Mouse (Mus musculus): ENCODE data around the gene Myo10. TPM values are rescaled to one million over a fixed set of nuclear protein-coding genes. Genes with fewer than 3 reads are reported as not detected.
A peak's percentile ranks its signal among the peaks of the same experiment; 100 is the strongest.

Myo10 gene
- polyA plus RNA-seq, 1 experiment from 2014 or later: 24.4 TPM

DNA sequence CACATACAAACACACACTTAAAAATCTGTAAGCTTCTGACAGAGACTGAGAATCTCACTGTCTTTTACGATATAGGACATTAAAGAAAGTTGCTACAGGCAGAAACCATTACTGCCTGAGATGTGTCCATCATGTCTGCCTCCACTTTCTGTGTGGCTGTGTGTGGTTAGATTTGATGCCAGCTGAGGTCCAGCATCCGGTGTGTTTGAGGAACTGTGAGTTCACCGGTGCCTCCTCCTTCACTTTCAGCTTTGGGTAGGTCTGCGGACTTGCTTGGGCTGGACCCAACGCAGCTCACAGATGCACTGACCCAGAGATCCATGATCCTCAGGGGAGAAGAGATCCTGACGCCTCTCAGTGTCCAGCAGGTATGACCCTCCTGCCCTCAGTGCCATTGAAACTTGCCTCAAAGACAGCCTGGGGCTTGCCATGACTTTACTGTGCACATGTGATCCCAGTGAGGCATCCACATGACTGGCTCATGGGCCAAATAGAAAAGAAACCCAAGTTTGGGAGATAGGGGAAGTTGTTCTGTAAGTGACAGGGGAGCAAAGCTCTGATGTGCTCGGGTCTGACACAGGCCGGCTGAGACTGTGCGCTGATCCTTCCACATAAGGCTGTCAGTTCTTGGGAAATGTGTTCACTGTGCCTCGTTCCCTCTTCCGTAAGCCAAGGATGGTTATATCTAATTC lies 111.6 kb downstream of the Myo10 start:
- Histone ChIP-seq H3K9me3 (ENCODE audit: control insufficient read depth, low read length) (no peaks in the 10 kb centered on the region), H3K4me2 (replicated peaks) (no peak overlapping the region), H3K27me3 (ENCODE audit: control insufficient read depth, insufficient read depth, low read length) (no peaks in the 10 kb centered on the region), H3K27ac (no peak overlapping the region), H3K9ac (no peak overlapping the region), H3K4me1 (replicated peaks; ENCODE audit: control insufficient read depth, insufficient read depth, low read length) (no peaks in the 10 kb centered on the region), H3K36me3 (replicated peaks; ENCODE audit: control insufficient read depth, insufficient read depth) (no peaks in the 10 kb centered on the region; the same call in 1 of the 2 replicates), H3K4me3 (replicated peaks; ENCODE audit: low read length) (no peak overlapping the region)
- ATAC-seq (ENCODE audit: low FRiP score): no peak
- WGBS: 93% methylated on average over 11 of the region's 11 CpGs
- DNase-seq (ENCODE audit: low spot score): no peak

DNA sequence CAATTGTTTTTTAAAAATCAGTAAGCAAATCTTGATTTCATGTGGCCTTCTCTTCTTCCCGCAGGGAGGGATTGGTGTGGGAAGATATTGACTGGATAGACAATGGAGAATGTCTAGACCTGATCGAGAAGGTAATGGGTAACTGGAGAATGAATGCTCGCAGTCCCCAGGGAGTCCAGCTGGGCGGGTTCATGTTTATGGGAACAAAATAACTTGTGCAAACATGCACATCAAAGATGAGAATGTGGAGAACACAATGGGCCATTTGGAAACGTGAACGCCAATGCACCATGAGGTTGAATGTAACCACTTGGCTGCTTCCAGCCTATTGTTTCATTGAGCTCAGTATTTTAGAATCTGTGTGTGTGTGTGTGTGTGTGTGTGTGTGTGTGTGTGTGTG lies 114.2 kb downstream of the Myo10 start:
- 41% methylated on average over 6 of the region's 6 CpGs for WGBS

DNA sequence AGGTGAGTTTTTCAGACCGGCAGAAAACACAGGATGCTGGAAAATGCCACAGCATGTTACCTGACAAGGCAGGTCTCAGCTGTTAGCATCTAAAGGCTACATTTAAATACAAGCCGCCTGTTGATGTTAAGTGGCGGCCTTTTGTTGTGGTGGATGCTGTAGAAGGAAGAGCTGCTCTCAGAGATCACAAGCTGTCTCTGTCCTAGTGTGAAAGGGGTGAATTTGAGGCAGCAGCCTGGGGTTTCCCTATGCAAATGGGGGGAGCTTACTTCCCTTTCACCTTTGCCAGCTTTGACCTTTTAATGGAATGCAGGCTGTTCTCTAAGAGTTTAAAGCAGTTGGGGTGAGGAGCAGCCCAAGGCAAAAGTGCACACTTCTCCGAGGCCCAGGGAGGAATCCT lies 117.9 kb downstream of the Myo10 start:
- Histone ChIP-seq H3K9ac (no peak overlapping the region), H3K27me3 (ENCODE audit: control insufficient read depth, insufficient read depth, low read length) (no peaks in the 10 kb centered on the region), H3K36me3 (replicated peaks; ENCODE audit: control insufficient read depth, insufficient read depth) (peaks cover 10% of the 10 kb centered on the region), H3K27ac (no peak overlapping the region), H3K9me3 (ENCODE audit: control insufficient read depth, low read length) (no peaks in the 10 kb centered on the region), H3K4me2 (replicated peaks) (no peak overlapping the region), H3K4me3 (replicated peaks; ENCODE audit: low read length) (no peak overlapping the region), H3K4me1 (replicated peaks; ENCODE audit: control insufficient read depth, insufficient read depth, low read length) (no peaks in the 10 kb centered on the region)
- WGBS: 58% methylated on average over 4 of the region's 4 CpGs
- no peak for ATAC-seq (ENCODE audit: low FRiP score)
- no peak for DNase-seq (ENCODE audit: low spot score)

More for the DNA sequence above, 114.2 kb downstream of the Myo10 start:
- H3K9me3 ChIP-seq (ENCODE audit: control insufficient read depth, low read length): no peaks in the 10 kb centered on the region
- ATAC-seq (ENCODE audit: low FRiP score) (no peak), DNase-seq (ENCODE audit: low spot score) (no peak)
- peaks cover 5% of the 10 kb centered on the region for H3K36me3 ChIP-seq (replicated peaks; ENCODE audit: control insufficient read depth, insufficient read depth)
- H3K9ac ChIP-seq: no peak overlapping the region
- no peaks in the 10 kb centered on the region for H3K4me1 ChIP-seq (replicated peaks; ENCODE audit: control insufficient read depth, insufficient read depth, low read length)
- no peak overlapping the region for H3K4me3 ChIP-seq (replicated peaks; ENCODE audit: low read length)
- H3K27ac ChIP-seq: no peak overlapping the region
- no peaks in the 10 kb centered on the region for H3K27me3 ChIP-seq (ENCODE audit: control insufficient read depth, insufficient read depth, low read length)
- H3K4me2 ChIP-seq (replicated peaks): no peak overlapping the region

DNA sequence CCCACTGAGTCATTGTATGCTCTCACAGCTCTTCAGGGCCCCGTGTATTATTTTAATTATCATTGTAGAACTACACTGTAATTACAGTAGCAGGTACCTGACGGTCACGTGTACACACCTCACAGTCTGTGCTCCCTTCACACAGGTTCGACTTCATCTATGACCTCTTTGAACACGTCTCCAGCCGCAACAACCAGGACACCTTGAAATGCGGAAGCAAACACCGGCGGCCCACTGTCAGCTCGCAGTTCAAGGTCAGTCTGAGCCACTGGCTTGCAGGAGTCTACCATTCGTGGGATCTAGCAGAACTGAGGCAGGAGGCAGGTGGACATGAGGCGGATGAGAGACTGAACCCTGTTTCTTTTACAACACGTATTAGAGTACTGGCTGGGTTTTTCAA lies 119.9 kb downstream of the Myo10 start:
- Histone ChIP-seq H3K4me2 (replicated peaks) (no peak overlapping the region), H3K9ac (no peak overlapping the region), H3K27ac (no peak overlapping the region), H3K36me3 (replicated peaks; ENCODE audit: control insufficient read depth, insufficient read depth) (peaks cover 10% of the 10 kb centered on the region), H3K4me3 (replicated peaks; ENCODE audit: low read length) (no peak overlapping the region), H3K9me3 (ENCODE audit: control insufficient read depth, low read length) (no peaks in the 10 kb centered on the region), H3K4me1 (replicated peaks; ENCODE audit: control insufficient read depth, insufficient read depth, low read length) (no peaks in the 10 kb centered on the region), H3K27me3 (ENCODE audit: control insufficient read depth, insufficient read depth, low read length) (no peaks in the 10 kb centered on the region)
- ATAC-seq (ENCODE audit: low FRiP score) (no peak), DNase-seq (ENCODE audit: low spot score) (no peak)
- WGBS: 93% methylated on average over 13 of the region's 13 CpGs

DNA sequence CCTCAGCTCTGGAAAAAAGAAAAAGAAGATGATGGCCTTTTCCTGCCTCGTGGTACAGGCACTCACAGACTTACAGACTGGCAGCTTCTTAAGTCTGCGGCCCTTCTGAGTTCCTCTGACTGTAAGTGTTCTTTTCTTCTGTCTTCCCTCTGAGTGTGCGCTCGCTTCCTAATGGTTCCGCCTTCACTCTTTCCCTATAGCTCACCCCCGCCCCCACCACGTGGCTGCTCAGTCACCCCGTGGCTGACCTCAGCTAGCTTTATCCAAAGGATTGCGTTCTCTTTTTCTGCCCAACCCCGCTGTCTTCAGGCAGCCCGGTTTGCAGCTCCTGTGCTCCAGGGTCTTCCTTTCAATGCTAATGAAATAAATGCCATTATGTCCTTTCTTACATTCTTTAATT lies 129.2 kb downstream of the Myo10 start:
- H3K27me3 ChIP-seq (ENCODE audit: control insufficient read depth, insufficient read depth, low read length): no peaks in the 10 kb centered on the region
- no peak overlapping the region for H3K9ac ChIP-seq
- no peak overlapping the region for H3K4me3 ChIP-seq (replicated peaks; ENCODE audit: low read length)
- H3K27ac ChIP-seq: no peak overlapping the region
- DNase-seq (ENCODE audit: low spot score) (no peak), ATAC-seq (ENCODE audit: low FRiP score) (no peak)
- no peaks in the 10 kb centered on the region for H3K9me3 ChIP-seq (ENCODE audit: control insufficient read depth, low read length)
- no peaks in the 10 kb centered on the region for H3K36me3 ChIP-seq (replicated peaks; ENCODE audit: control insufficient read depth, insufficient read depth)
- 29% methylated on average over 11 of the region's 11 CpGs for WGBS
- peaks cover 12% of the 10 kb centered on the region; the same call in 1 of the 2 replicates for H3K4me1 ChIP-seq (replicated peaks; ENCODE audit: control insufficient read depth, insufficient read depth, low read length)
- no peak overlapping the region for H3K4me2 ChIP-seq (replicated peaks)

DNA sequence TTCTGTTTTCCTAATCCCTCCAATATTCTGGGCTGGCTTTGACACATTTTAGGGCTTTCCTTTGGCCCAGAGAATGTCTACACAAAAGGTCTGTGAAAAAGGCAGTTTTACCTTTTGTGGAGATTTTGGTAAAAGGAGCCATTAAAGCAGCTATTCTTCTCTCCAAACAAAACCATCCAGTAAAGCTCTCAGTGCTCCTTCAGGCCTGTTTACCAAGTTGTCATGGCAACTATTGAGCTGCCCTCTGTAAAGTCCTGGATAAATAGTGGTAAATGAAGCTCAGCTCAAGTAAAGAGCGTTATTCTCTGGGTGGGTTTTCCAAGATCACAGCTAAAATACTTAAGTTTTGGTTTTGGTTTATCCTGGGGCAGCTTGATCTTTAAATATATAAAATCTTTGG lies 130.3 kb downstream of the Myo10 start:
- ATAC-seq (ENCODE audit: low FRiP score) (0 out of 2 replicates have a peak, but pooled peaks have one; percentile 24), DNase-seq (ENCODE audit: low spot score) (no peak)
- Histone ChIP-seq H3K27me3 (ENCODE audit: control insufficient read depth, insufficient read depth, low read length) (no peaks in the 10 kb centered on the region), H3K4me3 (replicated peaks; ENCODE audit: low read length) (peak overlapping the region; percentile 24), H3K9ac (no peak overlapping the region), H3K4me1 (replicated peaks; ENCODE audit: control insufficient read depth, insufficient read depth, low read length) (peaks cover 12% of the 10 kb centered on the region; the same call in 1 of the 2 replicates), H3K27ac (peak overlapping the region; percentile 81), H3K9me3 (ENCODE audit: control insufficient read depth, low read length) (no peaks in the 10 kb centered on the region), H3K4me2 (replicated peaks) (peak overlapping the region; percentile 47), H3K36me3 (replicated peaks; ENCODE audit: control insufficient read depth, insufficient read depth) (no peaks in the 10 kb centered on the region)
- WGBS: 8% methylated on average over 1 of the region's 1 CpGs

DNA sequence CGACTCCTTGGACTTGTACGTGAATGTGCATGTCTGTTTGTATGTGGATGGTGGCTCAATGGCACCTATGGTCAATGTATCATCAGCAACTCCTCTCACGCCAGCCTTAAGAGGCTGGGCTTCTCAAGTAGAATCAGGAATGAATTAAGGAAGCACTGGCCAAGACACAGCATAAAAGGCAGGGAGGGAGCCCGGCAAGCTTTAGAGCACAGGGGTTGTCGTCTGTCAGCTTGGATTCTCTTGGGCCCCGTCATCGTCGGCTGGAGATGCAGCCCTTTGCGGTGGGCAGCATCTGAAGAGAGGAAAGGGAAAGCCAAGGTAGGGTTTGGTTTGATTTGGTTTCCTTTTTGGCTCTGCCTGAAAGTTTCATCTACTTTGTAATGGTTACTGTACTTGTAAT lies 130.7 kb downstream of the Myo10 start:
- WGBS: 7% methylated on average over 9 of the region's 9 CpGs
- Histone ChIP-seq H3K9me3 (ENCODE audit: control insufficient read depth, low read length) (no peaks in the 10 kb centered on the region), H3K4me2 (replicated peaks) (peak overlapping the region; percentile 47), H3K9ac (peak overlapping the region; percentile 29; the same call in 1 of the 2 replicates), H3K36me3 (replicated peaks; ENCODE audit: control insufficient read depth, insufficient read depth) (no peaks in the 10 kb centered on the region), H3K4me3 (replicated peaks; ENCODE audit: low read length) (peak overlapping the region; percentile 24), H3K27me3 (ENCODE audit: control insufficient read depth, insufficient read depth, low read length) (no peaks in the 10 kb centered on the region), H3K4me1 (replicated peaks; ENCODE audit: control insufficient read depth, insufficient read depth, low read length) (peaks cover 14% of the 10 kb centered on the region), H3K27ac (peak overlapping the region; percentile 81)
- ATAC-seq (ENCODE audit: low FRiP score) (peak; percentile 32; the same call in 1 of the 2 replicates), DNase-seq (ENCODE audit: low spot score) (no peak)

DNA sequence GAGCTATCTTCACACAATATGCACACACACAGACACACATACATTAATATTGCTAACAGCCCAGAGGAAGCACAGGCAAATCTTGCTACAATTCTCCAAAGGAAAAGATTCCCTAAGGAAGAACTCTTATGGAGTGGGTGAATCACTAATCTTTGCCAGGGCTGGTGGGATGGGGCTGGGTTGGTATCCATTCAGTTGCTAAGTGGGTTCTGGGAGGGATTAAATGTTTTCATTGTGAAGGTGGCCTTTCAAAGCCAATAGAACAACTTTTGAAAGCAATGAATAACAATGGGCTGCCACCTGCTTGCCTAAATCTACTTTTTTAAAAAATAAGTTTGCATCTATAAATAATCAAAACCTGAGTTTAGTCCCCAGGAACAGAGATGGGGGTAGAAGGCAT lies 131.6 kb downstream of the Myo10 start:
- H3K9ac ChIP-seq: peak overlapping the region; percentile 56; the same call in 1 of the 2 replicates
- H3K4me1 ChIP-seq (replicated peaks; ENCODE audit: control insufficient read depth, insufficient read depth, low read length): peaks cover 22% of the 10 kb centered on the region
- ATAC-seq (ENCODE audit: low FRiP score): no peak
- no peaks in the 10 kb centered on the region for H3K36me3 ChIP-seq (replicated peaks; ENCODE audit: control insufficient read depth, insufficient read depth)
- H3K27ac ChIP-seq: peak overlapping the region; percentile 81
- H3K9me3 ChIP-seq (ENCODE audit: control insufficient read depth, low read length): no peaks in the 10 kb centered on the region
- no peak for DNase-seq (ENCODE audit: low spot score)
- peak overlapping the region; percentile 47 for H3K4me2 ChIP-seq (replicated peaks)
- peak overlapping the region; percentile 24 for H3K4me3 ChIP-seq (replicated peaks; ENCODE audit: low read length)
- no peaks in the 10 kb centered on the region for H3K27me3 ChIP-seq (ENCODE audit: control insufficient read depth, insufficient read depth, low read length)

DNA sequence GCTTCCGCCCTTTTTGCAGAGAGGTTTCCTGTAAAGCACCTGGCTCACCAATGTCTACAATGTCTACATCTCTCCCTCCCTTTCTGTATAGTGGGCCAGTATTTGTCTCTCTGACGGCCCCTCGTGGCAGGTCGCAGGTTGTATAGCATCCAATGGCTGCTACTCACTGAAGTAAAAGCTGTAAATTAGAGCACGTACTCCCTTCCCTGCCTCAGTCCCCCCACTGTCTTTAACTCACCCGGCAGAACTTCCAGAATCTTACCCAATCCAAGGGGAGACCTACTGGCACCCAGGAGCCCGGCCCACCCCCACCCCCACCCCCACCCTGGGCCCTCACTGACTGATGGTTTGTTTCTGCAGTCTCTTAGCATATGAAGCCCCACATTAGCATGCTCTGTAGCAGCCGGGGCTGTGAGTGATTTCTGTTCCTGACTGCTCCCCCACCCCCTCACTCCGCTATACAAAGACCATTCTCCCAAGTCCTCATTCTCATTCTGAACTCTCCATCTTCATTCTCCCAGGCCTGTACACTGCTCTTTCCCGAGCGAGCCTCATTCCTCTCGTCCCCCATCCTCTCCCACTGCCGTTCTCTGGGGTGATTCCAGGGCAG lies 132.1 kb downstream of the Myo10 start:
- Histone ChIP-seq H3K27ac (peak overlapping the region; percentile 81), H3K9me3 (ENCODE audit: control insufficient read depth, low read length) (no peaks in the 10 kb centered on the region), H3K36me3 (replicated peaks; ENCODE audit: control insufficient read depth, insufficient read depth) (no peaks in the 10 kb centered on the region), H3K27me3 (ENCODE audit: control insufficient read depth, insufficient read depth, low read length) (no peaks in the 10 kb centered on the region), H3K9ac (peak overlapping the region; percentile 56), H3K4me3 (replicated peaks; ENCODE audit: low read length) (peak overlapping the region; percentile 24), H3K4me2 (replicated peaks) (peak overlapping the region; percentile 47), H3K4me1 (replicated peaks; ENCODE audit: control insufficient read depth, insufficient read depth, low read length) (peaks cover 27% of the 10 kb centered on the region)
- ATAC-seq (ENCODE audit: low FRiP score): peak; percentile 86
- peak; percentile 58 for DNase-seq (ENCODE audit: low spot score)
- 10% methylated on average over 13 of the region's 13 CpGs for WGBS
